Mouse (Mus musculus): ENCODE measurements at regions not wholly inside any gene's neighbourhood (a gene's known extent, or its start where the extent isn't known, plus 50 kb on each side); places are given as distances from the start of the nearest gene placed in this dataset.

GRCm38 (mm10) chr4:124079603-124080002 lies 161.8 kb upstream of the 4930535I16Rik start:
- ATAC-seq (ENCODE audit: insufficient number of reproducible peaks, insufficient read depth, low FRiP score, low TSS enrichment): no peak
- Histone ChIP-seq H3K9ac (no peak overlapping the region), H3K27me3 (no peaks in the 10 kb centered on the region), H3K36me3 (no peaks in the 10 kb centered on the region), H3K4me3 (no peak overlapping the region), H3K4me2 (replicated peaks) (no peak overlapping the region), H3K4me1 (no peaks in the 10 kb centered on the region), H3K9me3 (no peaks in the 10 kb centered on the region), H3K27ac (no peak overlapping the region)
- 77% methylated on average over 3 of the region's 3 CpGs for WGBS

GRCm38 (mm10) chr4:124075551-124075950 lies 157.7 kb upstream of the 4930535I16Rik start:
- H3K4me2 ChIP-seq (replicated peaks): no peak overlapping the region
- H3K27ac ChIP-seq: no peak overlapping the region
- H3K4me3 ChIP-seq: no peak overlapping the region
- H3K36me3 ChIP-seq: no peaks in the 10 kb centered on the region
- no peaks in the 10 kb centered on the region for H3K27me3 ChIP-seq
- no peak for ATAC-seq (ENCODE audit: insufficient number of reproducible peaks, insufficient read depth, low FRiP score, low TSS enrichment)
- 69% methylated on average over 5 of the region's 5 CpGs for whole genome bisulfite sequencing
- no peak overlapping the region for H3K9ac ChIP-seq
- H3K4me1 ChIP-seq: no peaks in the 10 kb centered on the region
- no peaks in the 10 kb centered on the region for H3K9me3 ChIP-seq

DNA sequence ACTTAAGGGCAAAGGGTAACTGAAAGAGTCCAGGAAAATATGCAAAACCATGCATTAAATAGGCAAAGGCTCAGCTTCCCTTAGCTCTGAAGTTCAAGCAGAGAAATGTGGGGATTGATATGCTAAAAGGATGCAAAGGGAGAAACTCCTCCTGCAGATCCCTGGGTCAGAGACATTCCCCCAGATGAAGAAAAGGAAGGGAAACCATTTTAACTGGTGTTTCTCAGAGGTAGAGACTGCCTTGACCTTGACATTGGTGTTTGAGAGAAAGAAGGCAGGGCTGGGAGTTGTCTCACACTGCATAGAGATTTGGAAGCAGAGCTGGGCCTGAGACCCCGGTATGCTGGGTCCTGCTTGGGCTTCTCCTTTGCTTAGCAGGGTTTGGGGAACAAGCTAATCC lies 155.8 kb upstream of the 4930535I16Rik start:
- Histone ChIP-seq H3K36me3 (no peaks in the 10 kb centered on the region), H3K9me3 (no peaks in the 10 kb centered on the region), H3K27ac (no peak overlapping the region), H3K4me2 (replicated peaks) (no peak overlapping the region), H3K4me1 (no peaks in the 10 kb centered on the region), H3K4me3 (no peak overlapping the region), H3K9ac (no peak overlapping the region), H3K27me3 (no peaks in the 10 kb centered on the region)
- no peak for ATAC-seq (ENCODE audit: insufficient number of reproducible peaks, insufficient read depth, low FRiP score, low TSS enrichment)
- whole genome bisulfite sequencing: 90% methylated on average over 1 of the region's 1 CpGs

GRCm38 (mm10) chr4:124064601-124065000 lies 146.8 kb upstream of the 4930535I16Rik start:
- 69% methylated on average over 2 of the region's 3 CpGs for WGBS
- H3K9me3 ChIP-seq: no peaks in the 10 kb centered on the region
- no peaks in the 10 kb centered on the region for H3K4me1 ChIP-seq
- H3K36me3 ChIP-seq: no peaks in the 10 kb centered on the region
- no peak overlapping the region for H3K9ac ChIP-seq
- no peak overlapping the region for H3K4me3 ChIP-seq
- H3K27ac ChIP-seq: no peak overlapping the region
- no peak for ATAC-seq (ENCODE audit: insufficient number of reproducible peaks, insufficient read depth, low FRiP score, low TSS enrichment)
- H3K4me2 ChIP-seq (replicated peaks): no peak overlapping the region
- H3K27me3 ChIP-seq: no peaks in the 10 kb centered on the region

DNA sequence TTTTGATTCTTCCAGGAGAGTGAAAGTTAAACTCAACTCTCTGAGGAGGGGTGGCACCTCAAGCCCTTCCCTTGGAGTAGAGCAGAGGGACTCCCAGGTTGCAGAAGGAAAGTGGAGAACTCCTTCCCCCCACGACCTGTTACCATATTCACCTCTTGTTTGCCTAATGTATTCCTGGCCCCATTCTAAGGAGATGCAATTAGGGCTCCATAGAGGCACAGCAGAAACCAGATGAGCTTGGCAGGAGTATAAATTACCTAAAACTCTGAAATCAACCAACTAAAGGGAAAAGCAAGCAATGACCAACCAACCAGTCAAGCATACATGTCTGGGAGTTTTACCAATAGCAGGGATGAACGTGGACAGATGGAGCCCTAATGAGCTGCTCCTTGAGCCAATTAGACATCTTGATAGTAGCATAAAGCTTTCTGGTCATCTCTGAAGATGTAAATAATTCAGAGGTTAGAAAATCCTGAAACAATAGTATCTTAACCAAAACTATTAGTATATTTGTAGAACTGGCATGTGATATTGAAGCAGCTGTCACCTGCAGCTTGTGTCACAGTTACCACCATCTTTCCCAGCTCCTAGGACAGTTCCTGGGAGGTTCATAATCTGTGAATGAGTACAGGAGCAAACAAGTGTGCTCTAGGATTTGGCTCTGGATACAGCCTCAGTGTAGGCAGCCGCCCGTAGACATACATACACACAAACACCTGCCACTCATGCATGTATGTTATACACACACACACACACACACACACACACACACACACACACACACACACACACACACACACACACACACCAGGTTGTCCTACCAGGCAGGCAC lies 145.7 kb upstream of the 4930535I16Rik start:
- Histone ChIP-seq H3K27me3 (no peaks in the 10 kb centered on the region), H3K27ac (no peak overlapping the region), H3K36me3 (no peaks in the 10 kb centered on the region), H3K9ac (no peak overlapping the region), H3K4me1 (no peaks in the 10 kb centered on the region), H3K4me3 (no peak overlapping the region), H3K4me2 (replicated peaks) (no peak overlapping the region), H3K9me3 (no peaks in the 10 kb centered on the region)
- 80% methylated on average over 4 of the region's 4 CpGs for WGBS
- no peak for ATAC-seq (ENCODE audit: insufficient number of reproducible peaks, insufficient read depth, low FRiP score, low TSS enrichment)

DNA sequence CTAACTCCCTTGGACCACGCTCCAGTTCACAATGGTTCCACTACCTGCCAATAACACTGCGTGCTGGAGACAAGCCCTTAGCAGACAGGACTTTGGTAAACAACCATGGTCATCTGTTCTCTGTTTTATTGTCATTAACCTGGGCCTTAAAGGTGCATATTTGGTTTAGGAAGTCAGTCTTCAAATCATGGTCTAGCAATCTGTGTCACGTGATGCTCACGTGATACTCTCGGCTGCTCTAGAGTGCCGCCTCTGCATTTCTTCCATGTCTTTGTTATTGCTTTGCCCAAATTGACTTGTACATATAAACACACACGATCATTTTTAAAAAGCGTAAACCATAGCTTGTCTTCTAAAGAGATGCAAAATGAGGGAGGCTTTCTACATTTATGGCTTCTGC lies 139.8 kb upstream of the 4930535I16Rik start:
- no peaks in the 10 kb centered on the region for H3K9me3 ChIP-seq
- ATAC-seq (ENCODE audit: insufficient number of reproducible peaks, insufficient read depth, low FRiP score, low TSS enrichment): no peak
- WGBS: 93% methylated on average over 8 of the region's 8 CpGs
- no peaks in the 10 kb centered on the region for H3K4me1 ChIP-seq
- H3K36me3 ChIP-seq: no peaks in the 10 kb centered on the region
- no peak overlapping the region for H3K27ac ChIP-seq
- H3K4me2 ChIP-seq (replicated peaks): no peak overlapping the region
- H3K27me3 ChIP-seq: no peaks in the 10 kb centered on the region
- no peak overlapping the region for H3K4me3 ChIP-seq
- H3K9ac ChIP-seq: no peak overlapping the region

GRCm38 (mm10) chr4:124054240-124054760 lies 136.5 kb upstream of the 4930535I16Rik start:
- Histone ChIP-seq H3K4me3 (no peak overlapping the region), H3K4me1 (no peaks in the 10 kb centered on the region), H3K27ac (no peak overlapping the region), H3K4me2 (replicated peaks) (no peak overlapping the region), H3K9ac (no peak overlapping the region), H3K9me3 (no peaks in the 10 kb centered on the region), H3K36me3 (no peaks in the 10 kb centered on the region), H3K27me3 (no peaks in the 10 kb centered on the region)
- WGBS: 64% methylated on average over 1 of the region's 1 CpGs
- no peak for ATAC-seq (ENCODE audit: insufficient number of reproducible peaks, insufficient read depth, low FRiP score, low TSS enrichment)

GRCm38 (mm10) chr4:124053340-124054038 lies 135.7 kb upstream of the 4930535I16Rik start:
- Histone ChIP-seq H3K4me1 (peaks cover 3% of the 10 kb centered on the region; the same call in 1 of the 2 replicates), H3K9ac (no peak overlapping the region), H3K4me3 (no peak overlapping the region), H3K4me2 (replicated peaks) (no peak overlapping the region), H3K36me3 (no peaks in the 10 kb centered on the region), H3K27me3 (no peaks in the 10 kb centered on the region), H3K27ac (no peak overlapping the region), H3K9me3 (no peaks in the 10 kb centered on the region)
- 67% methylated on average over 2 of the region's 2 CpGs for WGBS
- ATAC-seq (ENCODE audit: insufficient number of reproducible peaks, insufficient read depth, low FRiP score, low TSS enrichment): no peak

DNA sequence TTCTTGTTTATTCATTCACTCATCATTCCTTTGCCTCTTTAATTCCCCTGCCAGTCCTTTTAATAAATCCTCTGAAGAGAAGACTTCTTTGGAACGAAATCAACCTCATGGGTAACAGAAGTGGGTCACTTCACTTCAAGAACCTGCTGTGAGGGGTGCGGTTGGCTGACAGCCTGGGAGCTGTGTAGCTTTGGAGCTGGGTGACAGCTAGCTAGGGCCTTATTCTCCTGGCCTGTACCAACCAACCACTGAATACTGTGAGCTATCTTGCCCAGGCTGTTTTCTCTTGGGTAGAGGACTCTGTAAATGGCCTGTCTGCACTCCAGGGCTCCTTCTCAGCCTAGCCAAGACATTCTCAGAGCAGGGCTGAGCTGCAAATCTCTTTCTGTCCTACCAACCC lies 134.6 kb upstream of the 4930535I16Rik start:
- H3K4me3 ChIP-seq: no peak overlapping the region
- 71% methylated on average over 2 of the region's 2 CpGs for WGBS
- H3K4me2 ChIP-seq (replicated peaks): no peak overlapping the region
- no peaks in the 10 kb centered on the region for H3K36me3 ChIP-seq
- peaks cover 7% of the 10 kb centered on the region; the same call in 1 of the 2 replicates for H3K4me1 ChIP-seq
- ATAC-seq (ENCODE audit: insufficient number of reproducible peaks, insufficient read depth, low FRiP score, low TSS enrichment): no peak
- no peaks in the 10 kb centered on the region for H3K9me3 ChIP-seq
- H3K27ac ChIP-seq: no peak overlapping the region
- H3K27me3 ChIP-seq: no peaks in the 10 kb centered on the region
- H3K9ac ChIP-seq: no peak overlapping the region

DNA sequence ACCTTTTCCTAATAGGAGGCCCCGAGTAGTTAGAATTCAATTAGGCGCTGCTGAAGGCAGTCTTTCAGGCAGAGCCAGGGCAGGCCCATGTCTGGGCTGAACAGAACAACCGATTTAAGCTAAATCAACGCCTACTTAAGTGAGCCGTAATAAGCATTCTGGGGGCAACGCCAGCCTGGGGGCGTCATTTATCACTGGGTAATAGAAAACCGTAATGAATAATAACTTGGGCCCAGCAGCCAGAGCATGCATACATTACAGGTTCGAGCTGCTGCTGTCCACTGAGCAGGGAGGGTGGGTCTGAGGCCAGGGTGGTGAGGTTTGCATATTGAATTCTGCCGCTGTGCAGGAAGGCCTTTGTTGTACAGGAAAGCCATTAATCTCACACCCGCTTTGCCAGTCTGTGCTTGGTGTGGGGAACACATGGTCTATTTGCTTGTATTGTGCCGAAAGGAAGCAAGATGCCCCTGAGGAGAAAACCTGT lies 130.6 kb upstream of the 4930535I16Rik start:
- no peak overlapping the region for H3K4me3 ChIP-seq
- no peak overlapping the region for H3K27ac ChIP-seq
- no peak overlapping the region for H3K9ac ChIP-seq
- no peaks in the 10 kb centered on the region for H3K9me3 ChIP-seq
- peak; percentile 64; the same call in 1 of the 2 replicates for ATAC-seq (ENCODE audit: insufficient number of reproducible peaks, insufficient read depth, low FRiP score, low TSS enrichment)
- WGBS: 43% methylated on average over 12 of the region's 12 CpGs
- H3K36me3 ChIP-seq: no peaks in the 10 kb centered on the region
- no peaks in the 10 kb centered on the region for H3K27me3 ChIP-seq
- H3K4me1 ChIP-seq: peaks cover 7% of the 10 kb centered on the region; the same call in 1 of the 2 replicates
- H3K4me2 ChIP-seq (replicated peaks): no peak overlapping the region

DNA sequence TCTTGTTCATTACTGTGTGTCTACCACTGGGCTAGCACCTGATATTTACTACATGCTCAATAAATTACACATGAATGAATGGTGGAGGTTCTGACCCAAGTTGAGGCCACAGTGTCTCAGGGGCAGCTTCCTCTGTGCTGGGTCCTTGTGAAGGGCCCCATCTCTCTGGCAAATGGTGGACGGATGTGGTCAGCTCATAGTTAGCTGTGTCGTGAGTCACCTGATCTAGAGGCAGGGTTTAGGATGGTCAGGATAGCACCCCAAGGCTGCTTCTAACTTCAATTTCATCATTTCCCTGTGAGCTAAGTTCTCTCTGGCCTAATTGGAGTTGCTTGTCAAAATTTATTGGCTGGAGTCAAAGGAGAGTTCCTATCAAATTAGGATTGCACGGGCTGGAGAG lies 130.1 kb upstream of the 4930535I16Rik start:
- no peak for ATAC-seq (ENCODE audit: insufficient number of reproducible peaks, insufficient read depth, low FRiP score, low TSS enrichment)
- Histone ChIP-seq H3K4me2 (replicated peaks) (no peak overlapping the region), H3K27ac (no peak overlapping the region), H3K4me3 (no peak overlapping the region), H3K4me1 (peaks cover 7% of the 10 kb centered on the region; the same call in 1 of the 2 replicates), H3K9me3 (no peaks in the 10 kb centered on the region), H3K27me3 (no peaks in the 10 kb centered on the region), H3K36me3 (no peaks in the 10 kb centered on the region), H3K9ac (no peak overlapping the region)
- WGBS: 62% methylated on average over 3 of the region's 3 CpGs

DNA sequence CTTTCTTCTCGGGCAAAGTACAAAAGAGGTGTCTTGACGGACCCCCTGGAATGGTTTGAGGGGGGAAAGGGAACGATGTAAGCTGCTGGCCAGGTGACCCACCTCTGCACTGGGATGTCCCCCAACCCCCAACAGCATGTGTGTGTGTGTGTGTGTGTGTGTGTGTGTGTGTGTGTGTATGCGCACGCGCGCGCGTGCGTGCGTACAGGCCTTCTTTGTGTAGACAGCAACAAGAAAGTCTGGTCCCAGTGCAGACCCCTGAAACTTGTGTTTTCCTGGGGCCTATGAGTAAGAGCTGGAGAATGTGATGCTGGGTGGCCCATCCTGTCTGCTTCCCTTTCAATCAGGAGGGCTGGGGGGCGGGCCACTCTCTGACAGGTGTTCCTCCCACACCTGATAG lies 118.7 kb upstream of the 4930535I16Rik start:
- Histone ChIP-seq H3K27ac (no peak overlapping the region), H3K4me1 (peaks cover 8% of the 10 kb centered on the region; the same call in 1 of the 2 replicates), H3K9me3 (no peaks in the 10 kb centered on the region), H3K27me3 (peaks cover 10% of the 10 kb centered on the region; the same call in 1 of the 2 replicates), H3K36me3 (no peaks in the 10 kb centered on the region), H3K4me2 (replicated peaks) (no peak overlapping the region), H3K4me3 (no peak overlapping the region), H3K9ac (no peak overlapping the region)
- ATAC-seq (ENCODE audit: insufficient number of reproducible peaks, insufficient read depth, low FRiP score, low TSS enrichment): no peak
- WGBS: 60% methylated on average over 12 of the region's 12 CpGs

All from embryonic facial prominence, embryonic 12.5 days (tissue).